Mouse (Mus musculus) bone marrow macrophage, adult 2 months (primary cell): ENCODE results near the gene Zcchc12.

Experiments
- CTCF ChIP-seq: IDR thresholded peaks from 2 replicates; pipeline ENCODE4 v1.5.1; 2012; ENCODE audit warnings: low read depth, mild to moderate bottlenecking, low read length, moderate library complexity
- POLR2A ChIP-seq: IDR thresholded peaks from 2 replicates; pipeline ENCODE4 v1.6.1; 2012; ENCODE audit warnings: mild to moderate bottlenecking, low read depth, low read length, borderline replicate concordance

GRCm38 (mm10) chrX:36209554-36209953, 13.8 kb downstream of the Zcchc12 start:
- TF ChIP-seq POLR2A (no peak), CTCF (no peak)
